Mouse (Mus musculus) neural tube, embryonic 10.5 days (tissue): ENCODE results near the gene Polr2h.

Experiments
- DNase-seq: peaks from one replicate; pipeline ENCODE4 v3.0.0-alpha.2; 2017; ENCODE audit warnings: low spot score; ENCODE audit errors: extremely low spot score

The Polr2h gene

GRCm38 (mm10) chr16:20701316-20701715, 16.1 kb upstream of the Polr2h start:
- DNase-seq: no peak

GRCm38 (mm10) chr16:20701729-20702521, 15.5 kb upstream of the Polr2h start:
- DNase-seq: peak; percentile 37

GRCm38 (mm10) chr16:20702522-20702893, 15.0 kb upstream of the Polr2h start:
- DNase-seq: peak; percentile 77

GRCm38 (mm10) chr16:20703071-20703470, 14.4 kb upstream of the Polr2h start:
- no peak for DNase-seq

GRCm38 (mm10) chr16:20703699-20704400, 13.6 kb upstream of the Polr2h start:
- no peak for DNase-seq

- no peak for DNase-seq
These were observed 11.7 kb upstream of the Polr2h start for GRCm38 (mm10) chr16:20705786-20706185.

- no peak for DNase-seq
These were observed 10.9 kb upstream of the Polr2h start for GRCm38 (mm10) chr16:20706407-20707055.

- DNase-seq: no peak
These were observed 9.1 kb upstream of the Polr2h start for GRCm38 (mm10) chr16:20708220-20708938.

- DNase-seq: peak; percentile 84
These were observed 8.3 kb upstream of the Polr2h start for GRCm38 (mm10) chr16:20708939-20709734.

GRCm38 (mm10) chr16:20710370-20710769, 7.1 kb upstream of the Polr2h start:
- no peak for DNase-seq

- DNase-seq: no peak
These were observed 6.7 kb upstream of the Polr2h start for GRCm38 (mm10) chr16:20710810-20711209.

- no peak for DNase-seq
These were observed 5.3 kb upstream of the Polr2h start for GRCm38 (mm10) chr16:20712190-20712589.

GRCm38 (mm10) chr16:20712889-20713288, 4.6 kb upstream of the Polr2h start:
- DNase-seq: no peak

GRCm38 (mm10) chr16:20714307-20715080, 3.0 kb upstream of the Polr2h start:
- no peak for DNase-seq

- no peak for DNase-seq
These were observed 2.3 kb upstream of the Polr2h start for GRCm38 (mm10) chr16:20715161-20715560.

- no peak for DNase-seq
These were observed 1.9 kb upstream of the Polr2h start for GRCm38 (mm10) chr16:20715566-20715965.

- peak; percentile 91 for DNase-seq
These were observed 1.3 kb upstream of the Polr2h start for GRCm38 (mm10) chr16:20715976-20716840.

GRCm38 (mm10) chr16:20716841-20717180, 654 bp upstream of the Polr2h start:
- no peak for DNase-seq

GRCm38 (mm10) chr16:20717978-20718670, 659 bp downstream of the Polr2h start:
- DNase-seq: no peak
